Mouse (Mus musculus): ENCODE results near the gene Phactr1.

GRCm38 (mm10) chr13:42725709-42726231 lies 45.3 kb downstream of the Phactr1 start:
- TF ChIP-seq POLR2A (IDR thresholded peaks at IDR 0.05; ENCODE audit: borderline replicate concordance, insufficient read depth, low read length) = no peak
- TF ChIP-seq CTCF (IDR thresholded peaks at IDR 0.05; ENCODE audit: borderline replicate concordance, insufficient read depth, low read depth, low read length) = no peak

Data from cerebellum, adult 2 months (tissue).